Mouse (Mus musculus) thymus, adult 2 months (tissue): Measurements from ENCODE around the gene Zmiz1.
A peak's percentile ranks its signal among the peaks of the same experiment; 100 is the strongest.

ENCODE experiments used
- CTCF ChIP-seq: fragments of 200-500 bp; IDR thresholded peaks from 2 replicates; pipeline ENCODE4 v1.5.1; 2012; ENCODE audit warnings: mild to moderate bottlenecking, control low read depth, low read length, moderate library complexity, borderline replicate concordance; ENCODE audit not compliant: control insufficient read depth, poor library complexity, insufficient read depth; ENCODE audit errors: extremely low read depth
- POLR2A ChIP-seq: fragments of 200-500 bp; IDR thresholded peaks from 2 replicates; pipeline ENCODE4 v1.6.1; 2012; ENCODE audit warnings: mild to moderate bottlenecking, low read length, control low read depth, moderate library complexity; ENCODE audit not compliant: control insufficient read depth, poor library complexity, insufficient read depth; ENCODE audit errors: extremely low read depth

GRCm38 (mm10) chr14:25519656-25520055 lies 60.7 kb downstream of the Zmiz1 start:
- TF ChIP-seq POLR2A (no peak), CTCF (0 out of 2 replicates have a peak, but pooled peaks have one; percentile 15)
